Mouse (Mus musculus): ENCODE data around the gene Gli3. TPM values are rescaled to one million over a fixed set of nuclear protein-coding genes. Genes with fewer than 3 reads are reported as not detected.

The Gli3 gene
- polyA plus RNA-seq, 1 experiment from 2014 or later, result 0.22 TPM

DNA sequence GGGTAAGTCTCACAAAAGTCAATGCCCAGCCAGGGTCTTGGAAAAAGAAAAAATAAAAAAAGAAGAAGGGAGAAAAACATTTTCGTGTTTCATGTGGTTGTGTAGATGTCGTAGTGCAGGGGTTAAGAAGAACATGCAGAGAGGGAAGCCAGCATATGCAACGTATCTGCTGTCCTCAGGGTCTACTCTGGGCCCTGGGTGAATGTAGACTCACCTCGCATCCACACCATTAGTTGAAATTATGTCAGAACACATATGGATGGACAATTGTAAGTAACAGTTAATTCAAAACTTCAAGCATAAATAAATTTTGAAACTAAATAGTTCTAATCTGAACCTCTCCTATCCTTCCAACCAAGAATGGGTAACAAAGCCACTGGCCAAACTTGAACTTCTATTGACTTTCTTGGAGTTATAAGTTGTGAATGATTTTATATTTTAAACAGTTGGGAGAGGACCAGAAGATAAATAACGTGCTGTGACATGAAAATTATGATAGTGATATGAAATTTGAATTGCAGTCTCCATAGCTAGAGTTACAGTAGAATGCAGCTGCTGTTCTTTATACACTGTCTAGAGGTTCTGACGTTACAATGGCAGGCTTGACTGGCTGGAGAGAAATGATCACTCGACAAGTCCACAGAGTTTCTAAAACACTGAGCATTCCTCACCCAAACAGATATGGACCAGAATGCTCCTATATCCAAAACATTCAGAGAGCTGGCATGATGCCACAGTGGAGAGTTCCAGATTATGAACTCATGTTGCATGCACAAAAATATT is 16.1 kb upstream of the Gli3 start:
- Histone ChIP-seq H3K36me3 (replicated peaks; ENCODE audit: insufficient read depth, low read length) (no peaks in the 10 kb centered on the region), H3K9ac (replicated peaks) (no peak overlapping the region), H3K4me3 (ENCODE audit: low read depth, low read length) (no peak overlapping the region), H3K9me3 (ENCODE audit: low read length) (no peaks in the 10 kb centered on the region), H3K27me3 (ENCODE audit: insufficient read depth, low read length) (no peaks in the 10 kb centered on the region), H3K4me1 (ENCODE audit: insufficient read depth) (no peaks in the 10 kb centered on the region), H3K4me2 (ENCODE audit: low read depth, low read length) (no peak overlapping the region), H3K27ac (ENCODE audit: low read depth) (no peak overlapping the region)
- DNase-seq (no peak), ATAC-seq (no peak)
- WGBS (ENCODE audit: insufficient replicate concordance), result 69% methylated on average over 7 of the region's 7 CpGs
- TF ChIP-seq EP300 (IDR thresholded peaks at IDR 0.05; ENCODE audit: low read depth) (no peak), CTCF (IDR thresholded peaks at IDR 0.05; ENCODE audit: low read depth) (no peak)

DNA sequence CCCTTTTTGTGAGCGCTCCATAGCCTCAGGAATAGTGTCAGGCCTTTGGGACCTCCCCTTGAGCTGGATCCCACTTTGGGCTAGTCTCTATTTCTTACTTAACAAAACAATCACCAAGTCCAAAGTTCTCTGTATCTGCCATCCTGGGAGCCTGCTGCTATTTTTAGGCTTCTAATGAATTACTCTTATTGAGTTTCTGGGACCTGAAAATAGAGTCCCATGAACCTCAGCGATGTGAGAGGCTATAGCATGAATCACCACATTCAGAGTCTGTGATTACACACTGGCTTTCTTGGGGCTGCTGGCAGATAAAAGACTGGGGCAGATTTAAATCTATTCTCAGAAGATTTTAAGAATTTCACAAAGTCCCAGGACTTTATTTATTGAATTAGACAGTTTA is 12.1 kb upstream of the Gli3 start:
- no peaks in the 10 kb centered on the region for H3K9me3 ChIP-seq (ENCODE audit: low read length)
- DNase-seq (no peak), ATAC-seq (no peak)
- WGBS (ENCODE audit: insufficient replicate concordance), result 60% methylated on average over 2 of the region's 2 CpGs
- no peak overlapping the region for H3K27ac ChIP-seq (ENCODE audit: low read depth)
- H3K4me1 ChIP-seq (ENCODE audit: insufficient read depth), result no peaks in the 10 kb centered on the region
- no peak overlapping the region for H3K9ac ChIP-seq (replicated peaks)
- TF ChIP-seq EP300 (IDR thresholded peaks at IDR 0.05; ENCODE audit: low read depth) (no peak), CTCF (IDR thresholded peaks at IDR 0.05; ENCODE audit: low read depth) (no peak)
- no peak overlapping the region for H3K4me3 ChIP-seq (ENCODE audit: low read depth, low read length)
- H3K4me2 ChIP-seq (ENCODE audit: low read depth, low read length), result no peak overlapping the region
- H3K27me3 ChIP-seq (ENCODE audit: insufficient read depth, low read length), result no peaks in the 10 kb centered on the region
- H3K36me3 ChIP-seq (replicated peaks; ENCODE audit: insufficient read depth, low read length), result no peaks in the 10 kb centered on the region

DNA sequence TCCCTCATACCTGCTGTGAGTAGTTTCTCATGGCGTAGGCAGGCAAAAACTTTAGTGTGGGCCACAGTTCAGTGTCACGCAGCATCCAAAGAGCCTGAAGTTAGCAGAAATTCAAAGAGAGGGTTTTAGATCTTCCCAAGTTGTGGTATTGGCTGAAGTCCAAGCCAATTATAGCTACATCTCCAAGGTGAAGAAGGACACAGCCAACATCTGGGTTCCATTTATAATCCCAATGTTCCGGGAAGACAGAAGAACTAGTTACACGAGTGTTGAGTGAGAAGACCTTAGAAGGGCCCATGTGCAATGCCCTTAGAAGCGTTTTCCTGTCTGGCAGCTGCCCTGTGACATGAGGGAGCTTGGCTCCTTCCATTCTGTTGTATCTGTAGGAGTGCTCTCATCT is 5.2 kb upstream of the Gli3 start:
- no peak for DNase-seq
- H3K9ac ChIP-seq (replicated peaks), result no peak overlapping the region
- no peaks in the 10 kb centered on the region for H3K4me1 ChIP-seq (ENCODE audit: insufficient read depth)
- ATAC-seq, result no peak
- H3K27me3 ChIP-seq (ENCODE audit: insufficient read depth, low read length), result peaks cover 20% of the 10 kb centered on the region
- H3K9me3 ChIP-seq (ENCODE audit: low read length), result no peaks in the 10 kb centered on the region
- H3K4me3 ChIP-seq (ENCODE audit: low read depth, low read length), result no peak overlapping the region
- H3K27ac ChIP-seq (ENCODE audit: low read depth), result no peak overlapping the region
- TF ChIP-seq CTCF (IDR thresholded peaks at IDR 0.05; ENCODE audit: low read depth) (no peak), EP300 (IDR thresholded peaks at IDR 0.05; ENCODE audit: low read depth) (no peak)
- WGBS (ENCODE audit: insufficient replicate concordance), result 71% methylated on average over 5 of the region's 5 CpGs
- no peak overlapping the region for H3K4me2 ChIP-seq (ENCODE audit: low read depth, low read length)
- no peaks in the 10 kb centered on the region for H3K36me3 ChIP-seq (replicated peaks; ENCODE audit: insufficient read depth, low read length)

DNA sequence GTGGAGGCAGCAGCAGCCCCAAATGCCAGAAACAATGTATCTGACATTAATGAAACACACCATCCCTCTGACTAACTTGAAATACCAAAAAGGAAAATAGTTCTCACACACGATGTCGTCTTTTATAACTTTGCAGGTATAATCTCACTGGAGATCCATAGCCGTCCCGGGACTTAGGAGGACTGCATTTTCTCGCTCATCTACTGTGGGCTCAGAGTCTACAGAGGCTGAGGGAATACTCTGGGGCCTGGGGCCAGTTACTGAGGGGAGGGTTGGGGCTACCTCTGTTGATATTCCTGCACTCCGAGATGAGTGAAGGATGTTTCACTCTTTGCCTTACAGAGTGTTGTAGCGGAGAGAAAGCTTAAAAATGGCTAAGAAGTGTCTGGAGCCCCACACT is 1.1 kb upstream of the Gli3 start:
- no peak overlapping the region for H3K4me2 ChIP-seq (ENCODE audit: low read depth, low read length)
- H3K4me3 ChIP-seq (ENCODE audit: low read depth, low read length), result no peak overlapping the region
- peaks cover 44% of the 10 kb centered on the region for H3K27me3 ChIP-seq (ENCODE audit: insufficient read depth, low read length)
- 42% methylated on average over 7 of the region's 7 CpGs for WGBS (ENCODE audit: insufficient replicate concordance)
- no peaks in the 10 kb centered on the region for H3K9me3 ChIP-seq (ENCODE audit: low read length)
- no peak for ATAC-seq
- H3K4me1 ChIP-seq (ENCODE audit: insufficient read depth), result 0 out of 2 replicates have a peak, but pooled peaks cover 3% of the 10 kb centered on the region
- no peak overlapping the region for H3K27ac ChIP-seq (ENCODE audit: low read depth)
- no peak for DNase-seq
- H3K36me3 ChIP-seq (replicated peaks; ENCODE audit: insufficient read depth, low read length), result no peaks in the 10 kb centered on the region
- no peak overlapping the region for H3K9ac ChIP-seq (replicated peaks)
- TF ChIP-seq EP300 (IDR thresholded peaks at IDR 0.05; ENCODE audit: low read depth) (no peak), CTCF (IDR thresholded peaks at IDR 0.05; ENCODE audit: low read depth) (no peak)

DNA sequence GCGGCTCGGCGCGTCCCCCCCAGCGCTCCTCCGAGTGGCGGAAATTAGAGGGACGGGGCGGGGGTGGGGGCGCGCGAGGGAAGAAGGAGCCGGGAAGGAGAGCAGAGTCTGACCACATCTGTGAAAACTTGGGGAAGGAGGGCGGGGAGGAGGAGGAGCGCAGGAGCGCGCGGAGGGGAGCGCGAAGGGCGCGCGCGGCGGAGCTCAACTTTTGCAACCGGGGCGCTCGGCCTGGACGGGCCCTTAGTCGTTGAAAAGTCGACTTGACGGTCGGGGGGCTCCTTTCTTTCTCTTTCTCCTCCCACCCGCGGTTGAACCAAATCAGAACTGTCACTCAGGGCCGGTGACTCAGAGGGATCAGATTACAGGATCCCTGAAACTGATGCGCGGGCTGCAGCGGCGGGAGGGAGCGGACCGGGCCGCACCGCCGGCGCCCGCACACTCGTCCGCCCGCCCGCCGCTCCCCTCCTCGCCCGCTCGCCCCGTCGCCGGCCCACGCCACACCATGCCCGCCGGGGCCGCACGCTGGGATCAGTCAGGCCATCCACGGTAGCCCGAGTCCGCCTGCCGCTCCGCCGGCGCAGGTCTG is 551 bp downstream of the Gli3 start:
- peaks cover 44% of the 10 kb centered on the region for H3K27me3 ChIP-seq (ENCODE audit: insufficient read depth, low read length)
- ATAC-seq (0 out of 2 replicates have a peak, but pooled peaks have one; percentile 25), DNase-seq (peak; percentile 19)
- H3K9me3 ChIP-seq (ENCODE audit: low read length), result no peaks in the 10 kb centered on the region
- under 1% methylated on average over 32 of the region's 70 CpGs for WGBS (ENCODE audit: insufficient replicate concordance)
- 0 out of 2 replicates have a peak, but pooled peaks cover 3% of the 10 kb centered on the region for H3K4me1 ChIP-seq (ENCODE audit: insufficient read depth)
- peak overlapping the region; percentile 51 for H3K4me3 ChIP-seq (ENCODE audit: low read depth, low read length)
- peak overlapping the region; percentile 69 for H3K4me2 ChIP-seq (ENCODE audit: low read depth, low read length)
- H3K36me3 ChIP-seq (replicated peaks; ENCODE audit: insufficient read depth, low read length), result no peaks in the 10 kb centered on the region
- TF ChIP-seq CTCF (IDR thresholded peaks at IDR 0.05; ENCODE audit: low read depth) (no peak), EP300 (IDR thresholded peaks at IDR 0.05; ENCODE audit: low read depth) (no peak)
- 0 out of 2 replicates have a peak overlapping the region, but pooled peaks have one; percentile 34 for H3K27ac ChIP-seq (ENCODE audit: low read depth)
- H3K9ac ChIP-seq (replicated peaks), result no peak overlapping the region; the same call in 1 of the 2 replicates

DNA sequence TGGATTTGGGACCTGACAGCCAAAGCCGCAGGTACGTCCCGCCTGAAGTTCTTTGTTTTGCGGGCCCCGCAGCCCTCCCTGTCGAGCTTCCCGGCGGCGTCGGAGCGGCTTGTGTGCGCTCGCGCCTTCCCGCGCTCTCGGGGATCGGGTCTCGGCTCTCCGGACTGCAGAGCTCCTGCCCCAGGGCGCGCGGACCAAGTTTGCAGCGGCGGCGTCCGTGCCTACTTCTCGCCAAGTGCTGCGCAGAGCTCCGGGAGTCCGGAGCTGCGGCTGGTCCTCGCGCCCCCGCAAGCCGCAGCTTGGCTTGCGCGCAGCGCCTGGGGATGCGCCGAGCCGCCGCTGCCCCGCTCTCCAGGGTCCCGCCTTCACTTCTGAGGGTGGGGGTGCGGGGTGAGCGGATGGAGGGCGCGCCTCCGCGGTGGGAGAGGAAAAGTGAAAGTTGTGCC is 1.1 kb downstream of the Gli3 start:
- Histone ChIP-seq H3K27me3 (ENCODE audit: insufficient read depth, low read length) (peaks cover 44% of the 10 kb centered on the region), H3K4me1 (ENCODE audit: insufficient read depth) (0 out of 2 replicates have a peak, but pooled peaks cover 3% of the 10 kb centered on the region), H3K9ac (replicated peaks) (no peak overlapping the region; the same call in 1 of the 2 replicates), H3K9me3 (ENCODE audit: low read length) (no peaks in the 10 kb centered on the region), H3K4me3 (ENCODE audit: low read depth, low read length) (peak overlapping the region; percentile 51), H3K4me2 (ENCODE audit: low read depth, low read length) (peak overlapping the region; percentile 69), H3K36me3 (replicated peaks; ENCODE audit: insufficient read depth, low read length) (no peaks in the 10 kb centered on the region), H3K27ac (ENCODE audit: low read depth) (0 out of 2 replicates have a peak overlapping the region, but pooled peaks have one; percentile 34)
- ATAC-seq, result no peak
- WGBS (ENCODE audit: insufficient replicate concordance), result under 1% methylated on average over 44 of the region's 51 CpGs
- DNase-seq, result peak; percentile 22
- TF ChIP-seq EP300 (IDR thresholded peaks at IDR 0.05; ENCODE audit: low read depth), result no peak
- TF ChIP-seq CTCF (IDR thresholded peaks at IDR 0.05; ENCODE audit: low read depth), result no peak
